In genomic region chr9:45055082-45055713, GRCm38 (mm10) we compare ENCODE assay signal across 7 mouse cellular contexts. TPM values are rescaled to one million over a fixed set of nuclear protein-coding genes. Genes with fewer than 3 reads are reported as not detected.
DNase-seq lines count a peak whose midpoint lies in the region; ATAC-seq and TF ChIP-seq lines count a peak whose summit lies in the region.

TSS of gene Mpzl3 (plus strand) at chr9:45055186.

- 0% methylated on average over 33 of the region's 33 CpGs for WGBS in embryonic facial prominence, embryonic 13.5 days
- WGBS in heart, embryonic 10.5 days: under 1% methylated on average over 33 of the region's 33 CpGs
- 1% methylated on average over 33 of the region's 33 CpGs for WGBS in kidney, embryonic 14.5 days
- 0% methylated on average over 31 of the region's 33 CpGs for WGBS in limb, embryonic 15.5 days
- WGBS in midbrain, postnatal 0 days: under 1% methylated on average over 33 of the region's 33 CpGs

- H3K36me3 ChIP-seq in embryonic facial prominence, embryonic 13.5 days: no peaks in the 10 kb centered on the region
- H3K36me3 ChIP-seq in heart, embryonic 10.5 days: no peaks in the 10 kb centered on the region
- no peaks in the 10 kb centered on the region for H3K36me3 ChIP-seq in kidney, embryonic 14.5 days (ENCODE audit: control insufficient read depth, insufficient read depth, low read length)
- no peaks in the 10 kb centered on the region for H3K36me3 ChIP-seq in limb, embryonic 15.5 days
- H3K36me3 ChIP-seq in midbrain, postnatal 0 days (ENCODE audit: insufficient read depth, low read length): no peaks in the 10 kb centered on the region

- peak within 1 kb of the TSS; percentile 66 for H3K9ac ChIP-seq in embryonic facial prominence, embryonic 13.5 days
- peak within 1 kb of the TSS; percentile 61 for H3K9ac ChIP-seq in kidney, embryonic 14.5 days (ENCODE audit: low read depth, low read length)
- H3K9ac ChIP-seq in limb, embryonic 15.5 days: peak within 1 kb of the TSS; percentile 47
- peak within 1 kb of the TSS; percentile 75 for H3K9ac ChIP-seq in midbrain, postnatal 0 days (replicated peaks; ENCODE audit: low read length, poor library complexity, severe bottlenecking)

- peak within 1 kb of the TSS; percentile 94 for H3K27ac ChIP-seq in embryonic facial prominence, embryonic 13.5 days
- H3K27ac ChIP-seq in heart, embryonic 10.5 days: peak within 1 kb of the TSS; percentile 93
- H3K27ac ChIP-seq in kidney, embryonic 14.5 days (ENCODE audit: low read depth, low read length): peak within 1 kb of the TSS; percentile 98
- peak within 1 kb of the TSS; percentile 98 for H3K27ac ChIP-seq in limb, embryonic 15.5 days
- peak within 1 kb of the TSS; percentile 100 for H3K27ac ChIP-seq in midbrain, postnatal 0 days (ENCODE audit: low read depth, low read length)

- no peaks in the 10 kb centered on the region for H3K4me1 ChIP-seq in embryonic facial prominence, embryonic 13.5 days
- H3K4me1 ChIP-seq in heart, embryonic 10.5 days: no peaks in the 10 kb centered on the region
- 0 out of 2 replicates have a peak, but pooled peaks cover 3% of the 10 kb centered on the region for H3K4me1 ChIP-seq in kidney, embryonic 14.5 days (ENCODE audit: control insufficient read depth, insufficient read depth, low read length)
- no peaks in the 10 kb centered on the region for H3K4me1 ChIP-seq in limb, embryonic 15.5 days
- no peaks in the 10 kb centered on the region for H3K4me1 ChIP-seq in midbrain, postnatal 0 days (ENCODE audit: insufficient read depth, low read length)

- peak; percentile 86 for ATAC-seq in embryonic facial prominence, embryonic 13.5 days (ENCODE audit: insufficient number of reproducible peaks, insufficient read depth, low FRiP score, low TSS enrichment, low read depth)
- ATAC-seq in kidney, embryonic 14.5 days (ENCODE audit: low FRiP score, low TSS enrichment): peak; percentile 96
- ATAC-seq in limb, embryonic 15.5 days (ENCODE audit: insufficient number of reproducible peaks, low FRiP score, low TSS enrichment, low read depth): peak; percentile 90
- ATAC-seq in midbrain, postnatal 0 days (ENCODE audit: low FRiP score): peak; percentile 98

- H3K4me2 ChIP-seq in embryonic facial prominence, embryonic 13.5 days: peak within 1 kb of the TSS; percentile 69
- peak within 1 kb of the TSS; percentile 52 for H3K4me2 ChIP-seq in kidney, embryonic 14.5 days (replicated peaks; ENCODE audit: low read depth, low read length)
- H3K4me2 ChIP-seq in limb, embryonic 15.5 days: peak within 1 kb of the TSS; percentile 69
- H3K4me2 ChIP-seq in midbrain, postnatal 0 days (ENCODE audit: low read depth, low read length, poor library complexity, severe bottlenecking): peak within 1 kb of the TSS; percentile 44

- peak; percentile 79 to 89 for DNase-seq in adrenal gland, postnatal 36 days
- DNase-seq in heart, embryonic 10.5 days (ENCODE audit: low spot score): peak; percentile 93
- DNase-seq in midbrain, postnatal 0 days (ENCODE audit: low spot score): peak; percentile 97
- peak; percentile 31 to 67 for DNase-seq in spleen, postnatal 14 days (ENCODE audit: low spot score in 2 of 2)

- H3K9me3 ChIP-seq in embryonic facial prominence, embryonic 13.5 days: no peaks in the 10 kb centered on the region
- no peaks in the 10 kb centered on the region for H3K9me3 ChIP-seq in heart, embryonic 10.5 days
- no peaks in the 10 kb centered on the region for H3K9me3 ChIP-seq in kidney, embryonic 14.5 days (ENCODE audit: control insufficient read depth, low read length)
- H3K9me3 ChIP-seq in limb, embryonic 15.5 days: no peaks in the 10 kb centered on the region
- H3K9me3 ChIP-seq in midbrain, postnatal 0 days (ENCODE audit: low read length): no peaks in the 10 kb centered on the region

- peak; percentile 36 for TF ChIP-seq CTCF in midbrain, postnatal 0 days (IDR thresholded peaks at IDR 0.05)

- H3K27me3 ChIP-seq in embryonic facial prominence, embryonic 13.5 days: peaks cover 49% of the 10 kb centered on the region
- peaks cover 50% of the 10 kb centered on the region; the same call in 1 of the 2 replicates for H3K27me3 ChIP-seq in heart, embryonic 10.5 days (ENCODE audit: insufficient read depth, poor library complexity, severe bottlenecking)
- no peaks in the 10 kb centered on the region for H3K27me3 ChIP-seq in kidney, embryonic 14.5 days (ENCODE audit: control insufficient read depth, insufficient read depth, low read length)
- no peaks in the 10 kb centered on the region; the same call in 1 of the 2 replicates for H3K27me3 ChIP-seq in limb, embryonic 15.5 days
- peaks cover 10% of the 10 kb centered on the region; the same call in 1 of the 2 replicates for H3K27me3 ChIP-seq in midbrain, postnatal 0 days (ENCODE audit: insufficient read depth, low read length)

- H3K4me3 ChIP-seq in embryonic facial prominence, embryonic 13.5 days: peak within 1 kb of the TSS; percentile 65
- H3K4me3 ChIP-seq in heart, embryonic 10.5 days: peak within 1 kb of the TSS; percentile 77
- peak within 1 kb of the TSS; percentile 65 for H3K4me3 ChIP-seq in kidney, embryonic 14.5 days (ENCODE audit: low read length)
- H3K4me3 ChIP-seq in limb, embryonic 15.5 days: peak within 1 kb of the TSS; percentile 73
- H3K4me3 ChIP-seq in midbrain, postnatal 0 days (ENCODE audit: low read depth, low read length): peak within 1 kb of the TSS; percentile 58

RNA-seq across cellular contexts. Expression of gene Mpzl3, which starts in this region (rescaled TPM):
- total RNA-seq in adrenal gland, postnatal 36 days (2021): 10 to 100 TPM in 1 of 2 experiments, 1 to 10 TPM in 1; 5.3 to 12.2 TPM
- 1.8 and 2.3 TPM in 2 replicates for polyA plus RNA-seq in embryonic facial prominence, embryonic 13.5 days (2015; fragmentation: Nextera tagmentation; extraction: Ambion mirVana)
- 2.9 and 3.2 TPM in 2 replicates for polyA plus RNA-seq in heart, embryonic 10.5 days (2016; fragmentation: Nextera tagmentation; extraction: Ambion mirVana)
- 2.3 and 3.0 TPM in 2 replicates for polyA plus RNA-seq in kidney, embryonic 14.5 days (2014; fragmentation: Nextera tagmentation; extraction: Ambion mirVana)
- polyA plus RNA-seq in limb, embryonic 15.5 days (2015; fragmentation: Nextera tagmentation; extraction: Ambion mirVana): 13.9 and 16.3 TPM in 2 replicates
- total RNA-seq in midbrain, postnatal 0 days (2014; rRNA removed): 2.5 TPM in 2 replicates
- polyA plus RNA-seq in midbrain, postnatal 0 days (2015; fragmentation: Nextera tagmentation; extraction: Ambion mirVana): 1.1 and 1.3 TPM in 2 replicates

Comparison
In these comparisons a context has a peak if more than half of its experiments do, and no peak if none do; other contexts are left out.
1. Peak in every context shown above with its lines: DNase-seq, ATAC-seq, H3K4me3 ChIP-seq and H3K27ac ChIP-seq.